Mouse (Mus musculus): ENCODE results near the gene Ntsr2. TPM values are rescaled to one million over a fixed set of nuclear protein-coding genes. Genes with fewer than 3 reads are reported as not detected.
"Not testable (repeated sequence)": the region's sequence is repeated elsewhere in the genome, so short reads cannot be mapped to it uniquely, and the experiment has no call there.

Ntsr2 gene
- polyA plus RNA-seq, 1 experiment from 2014 or later: not detected

DNA sequence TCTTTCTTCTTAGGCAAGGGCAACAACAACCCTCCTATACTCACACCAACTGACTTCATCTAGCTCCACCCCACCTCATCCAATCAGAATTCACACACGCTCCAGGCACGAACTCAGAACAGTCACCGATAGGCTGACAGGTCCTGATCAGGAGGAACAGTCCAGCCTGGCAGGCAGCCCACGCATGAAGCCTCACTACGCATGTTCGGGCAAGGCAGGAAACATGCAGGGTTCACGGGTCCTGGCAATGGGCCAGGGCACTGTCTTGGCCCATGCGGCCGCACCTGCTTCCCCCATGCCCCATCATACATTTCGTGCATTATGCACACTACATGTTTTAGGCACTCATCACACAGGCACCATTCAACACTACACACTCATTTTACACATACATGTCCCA lies 8.3 kb downstream of the Ntsr2 start:
- no peaks in the 10 kb centered on the region for H3K36me3 ChIP-seq (ENCODE audit: control insufficient read depth, insufficient read depth, low read length)
- no peaks in the 10 kb centered on the region for H3K4me1 ChIP-seq (ENCODE audit: control insufficient read depth, insufficient read depth, low read length)
- no peaks in the 10 kb centered on the region for H3K9me3 ChIP-seq (replicated peaks; ENCODE audit: control insufficient read depth, low read length)
- no peak overlapping the region for H3K27ac ChIP-seq (ENCODE audit: low read depth, low read length)
- H3K27me3 ChIP-seq (ENCODE audit: control insufficient read depth, insufficient read depth, low read length): no peaks in the 10 kb centered on the region
- no peak for ATAC-seq (replicated peaks; ENCODE audit: insufficient number of reproducible peaks, low FRiP score, low TSS enrichment)
- no peak overlapping the region for H3K9ac ChIP-seq (ENCODE audit: low read depth, low read length)
- WGBS (ENCODE audit: insufficient replicate concordance): 80% methylated on average over 10 of the region's 10 CpGs
- no peak overlapping the region for H3K4me3 ChIP-seq (ENCODE audit: low read depth, low read length)
- H3K4me2 ChIP-seq: no peak overlapping the region

DNA sequence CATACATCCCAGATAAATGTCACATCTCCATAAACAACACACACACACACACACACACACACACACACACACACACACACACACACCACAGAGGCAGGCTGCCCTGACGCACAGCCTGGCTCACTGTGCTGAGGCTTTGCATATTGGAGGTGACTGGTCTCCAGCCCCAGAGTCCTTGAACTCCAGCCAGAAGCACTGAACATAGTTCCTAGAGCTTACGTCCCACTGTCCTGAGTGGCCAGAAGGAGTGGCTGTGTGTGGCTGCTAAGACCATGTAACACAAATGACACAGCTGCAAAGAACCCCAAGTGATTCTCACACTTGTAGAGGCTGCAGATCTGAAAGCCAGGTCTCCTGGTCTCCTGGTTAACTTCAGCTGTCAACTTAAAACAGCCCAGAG lies 8.8 kb downstream of the Ntsr2 start:
- no peak for ATAC-seq (replicated peaks; ENCODE audit: insufficient number of reproducible peaks, low FRiP score, low TSS enrichment)

DNA sequence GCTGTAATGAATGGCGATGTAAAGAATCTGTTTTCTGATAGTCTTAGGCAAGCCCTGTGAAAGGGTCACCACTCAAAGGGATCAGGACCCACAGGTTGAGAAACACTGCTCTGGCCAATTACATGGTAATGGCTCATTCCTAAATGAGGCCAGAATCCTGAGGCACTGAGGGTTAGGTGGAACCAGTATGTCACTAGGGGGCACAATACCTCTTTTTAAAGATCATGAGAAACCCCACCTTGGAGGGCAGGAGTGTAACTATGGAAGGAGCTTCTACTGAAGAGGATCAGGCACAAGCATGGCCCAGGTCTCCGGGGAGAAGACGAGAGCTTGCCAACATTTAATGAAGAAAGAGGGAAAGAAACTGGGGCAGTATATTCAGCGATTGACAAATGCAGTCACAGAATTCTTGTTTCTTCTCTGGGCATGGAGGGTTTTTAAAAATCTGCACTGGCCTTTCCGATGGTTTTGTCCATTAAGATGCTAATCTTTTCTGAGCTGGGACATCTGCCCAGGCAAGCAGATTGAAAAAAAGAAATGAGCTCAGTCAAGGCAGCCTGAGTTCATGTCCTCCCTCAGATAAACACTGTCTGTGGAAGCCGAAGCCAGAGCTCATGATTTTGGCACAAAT lies 9.9 kb downstream of the Ntsr2 start:
- Histone ChIP-seq H3K27me3 (ENCODE audit: control insufficient read depth, insufficient read depth, low read length) (no peaks in the 10 kb centered on the region), H3K4me1 (ENCODE audit: control insufficient read depth, insufficient read depth, low read length) (no peaks in the 10 kb centered on the region), H3K9me3 (replicated peaks; ENCODE audit: control insufficient read depth, low read length) (no peaks in the 10 kb centered on the region), H3K36me3 (ENCODE audit: control insufficient read depth, insufficient read depth, low read length) (no peaks in the 10 kb centered on the region), H3K4me2 (no peak overlapping the region), H3K9ac (ENCODE audit: low read depth, low read length) (no peak overlapping the region), H3K4me3 (ENCODE audit: low read depth, low read length) (no peak overlapping the region), H3K27ac (ENCODE audit: low read depth, low read length) (no peak overlapping the region)
- ATAC-seq (replicated peaks; ENCODE audit: insufficient number of reproducible peaks, low FRiP score, low TSS enrichment): no peak
- 65% methylated on average over 6 of the region's 6 CpGs for WGBS (ENCODE audit: insufficient replicate concordance)

More for the DNA sequence above, 8.8 kb downstream of the Ntsr2 start:
- no peak overlapping the region for H3K27ac ChIP-seq (ENCODE audit: low read depth, low read length)
- no peak overlapping the region for H3K4me3 ChIP-seq (ENCODE audit: low read depth, low read length)
- no peak overlapping the region for H3K4me2 ChIP-seq
- H3K4me1 ChIP-seq (ENCODE audit: control insufficient read depth, insufficient read depth, low read length): no peaks in the 10 kb centered on the region
- H3K9ac ChIP-seq (ENCODE audit: low read depth, low read length): no peak overlapping the region
- H3K27me3 ChIP-seq (ENCODE audit: control insufficient read depth, insufficient read depth, low read length): no peaks in the 10 kb centered on the region
- no peaks in the 10 kb centered on the region for H3K9me3 ChIP-seq (replicated peaks; ENCODE audit: control insufficient read depth, low read length)
- WGBS (ENCODE audit: insufficient replicate concordance): 66% methylated on average over 2 of the region's 2 CpGs
- H3K36me3 ChIP-seq (ENCODE audit: control insufficient read depth, insufficient read depth, low read length): no peaks in the 10 kb centered on the region

DNA sequence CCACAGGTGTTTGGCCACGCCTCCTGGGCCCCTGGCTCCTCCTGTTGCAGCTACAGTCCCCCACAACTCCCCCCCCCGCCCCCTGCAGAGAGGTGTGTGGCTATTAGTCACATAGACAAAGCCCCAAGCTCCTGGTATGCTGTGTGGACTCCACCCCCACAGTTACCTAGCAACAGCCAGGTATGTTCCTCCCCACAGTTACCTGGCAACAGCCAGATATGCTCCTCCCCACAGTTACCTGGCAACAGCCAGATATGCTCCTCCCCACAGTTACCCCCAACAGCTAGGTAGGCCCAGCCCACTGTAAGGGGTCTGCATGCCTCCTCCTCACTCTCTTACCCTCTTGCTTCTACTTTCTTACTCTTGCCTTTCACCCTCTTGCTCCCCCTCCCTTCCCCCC lies 11.8 kb downstream of the Ntsr2 start:
- no peaks in the 10 kb centered on the region for H3K27me3 ChIP-seq (ENCODE audit: control insufficient read depth, insufficient read depth, low read length)
- H3K4me3 ChIP-seq (ENCODE audit: low read depth, low read length): no peak overlapping the region
- no peaks in the 10 kb centered on the region for H3K4me1 ChIP-seq (ENCODE audit: control insufficient read depth, insufficient read depth, low read length)
- ATAC-seq (replicated peaks; ENCODE audit: insufficient number of reproducible peaks, low FRiP score, low TSS enrichment): no peak
- WGBS (ENCODE audit: insufficient replicate concordance): 0% methylated on average over 1 of the region's 2 CpGs
- no peak overlapping the region for H3K27ac ChIP-seq (ENCODE audit: low read depth, low read length)
- H3K9ac ChIP-seq (ENCODE audit: low read depth, low read length): no peak overlapping the region
- H3K9me3 ChIP-seq (replicated peaks; ENCODE audit: control insufficient read depth, low read length): no peaks in the 10 kb centered on the region
- no peak overlapping the region for H3K4me2 ChIP-seq
- H3K36me3 ChIP-seq (ENCODE audit: control insufficient read depth, insufficient read depth, low read length): no peaks in the 10 kb centered on the region

DNA sequence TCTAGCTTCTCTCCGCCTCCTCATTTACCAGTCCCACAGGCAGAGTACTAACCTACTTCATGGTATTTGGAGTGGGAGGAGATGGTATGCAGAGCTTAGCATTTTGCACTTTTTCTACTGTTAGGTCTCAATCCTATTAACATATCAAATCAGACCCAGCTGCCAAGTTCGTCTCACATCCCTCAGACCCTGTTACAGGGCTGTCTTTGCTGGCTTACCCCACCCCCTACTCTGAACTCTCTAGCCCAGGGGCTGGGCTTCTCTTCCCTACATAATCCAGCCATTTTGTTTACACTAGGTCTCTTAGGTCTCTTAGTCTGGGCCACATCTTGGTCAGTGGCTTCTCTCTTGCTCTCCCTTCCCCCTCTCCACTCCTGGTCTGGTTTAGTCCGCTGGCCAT lies 16.0 kb downstream of the Ntsr2 start:
- Histone ChIP-seq H3K27me3 (ENCODE audit: control insufficient read depth, insufficient read depth, low read length) (no peaks in the 10 kb centered on the region), H3K9me3 (replicated peaks; ENCODE audit: control insufficient read depth, low read length) (no peaks in the 10 kb centered on the region), H3K9ac (ENCODE audit: low read depth, low read length) (no peak overlapping the region), H3K36me3 (ENCODE audit: control insufficient read depth, insufficient read depth, low read length) (no peaks in the 10 kb centered on the region), H3K4me2 (no peak overlapping the region), H3K27ac (ENCODE audit: low read depth, low read length) (no peak overlapping the region), H3K4me1 (ENCODE audit: control insufficient read depth, insufficient read depth, low read length) (no peaks in the 10 kb centered on the region), H3K4me3 (ENCODE audit: low read depth, low read length) (no peak overlapping the region)
- ATAC-seq (replicated peaks; ENCODE audit: insufficient number of reproducible peaks, low FRiP score, low TSS enrichment): no peak; the same call in 1 of the 2 replicates
- WGBS (ENCODE audit: insufficient replicate concordance): 68% methylated on average over 3 of the region's 3 CpGs

DNA sequence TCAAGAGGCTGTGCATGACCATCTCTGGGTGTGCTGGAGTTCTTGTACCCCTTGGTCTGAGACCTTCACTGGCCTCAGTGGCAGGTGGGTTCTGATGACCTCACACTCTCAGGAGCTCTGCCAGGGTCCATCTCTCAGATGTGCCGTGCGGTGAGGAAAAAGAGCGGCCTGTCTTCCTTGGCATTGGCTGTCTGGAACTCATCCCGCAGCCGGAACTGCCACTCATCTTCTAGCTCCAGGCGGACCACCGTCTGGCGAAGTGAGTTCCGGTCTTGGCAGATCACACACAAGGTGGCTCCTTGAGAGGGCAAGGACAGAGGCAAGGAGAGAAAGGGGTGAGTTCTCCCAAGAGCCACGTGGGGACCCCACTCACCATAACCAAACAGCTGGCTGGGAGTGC lies 19.1 kb downstream of the Ntsr2 start:
- H3K27me3 ChIP-seq (ENCODE audit: control insufficient read depth, insufficient read depth, low read length): no peaks in the 10 kb centered on the region
- H3K36me3 ChIP-seq (ENCODE audit: control insufficient read depth, insufficient read depth, low read length): no peaks in the 10 kb centered on the region
- no peak for ATAC-seq (replicated peaks; ENCODE audit: insufficient number of reproducible peaks, low FRiP score, low TSS enrichment)
- H3K27ac ChIP-seq (ENCODE audit: low read depth, low read length): no peak overlapping the region
- no peak overlapping the region for H3K9ac ChIP-seq (ENCODE audit: low read depth, low read length)
- WGBS (ENCODE audit: insufficient replicate concordance): 92% methylated on average over 10 of the region's 10 CpGs
- H3K4me2 ChIP-seq: no peak overlapping the region
- H3K4me1 ChIP-seq (ENCODE audit: control insufficient read depth, insufficient read depth, low read length): no peaks in the 10 kb centered on the region
- H3K4me3 ChIP-seq (ENCODE audit: low read depth, low read length): no peak overlapping the region
- no peaks in the 10 kb centered on the region for H3K9me3 ChIP-seq (replicated peaks; ENCODE audit: control insufficient read depth, low read length)

DNA sequence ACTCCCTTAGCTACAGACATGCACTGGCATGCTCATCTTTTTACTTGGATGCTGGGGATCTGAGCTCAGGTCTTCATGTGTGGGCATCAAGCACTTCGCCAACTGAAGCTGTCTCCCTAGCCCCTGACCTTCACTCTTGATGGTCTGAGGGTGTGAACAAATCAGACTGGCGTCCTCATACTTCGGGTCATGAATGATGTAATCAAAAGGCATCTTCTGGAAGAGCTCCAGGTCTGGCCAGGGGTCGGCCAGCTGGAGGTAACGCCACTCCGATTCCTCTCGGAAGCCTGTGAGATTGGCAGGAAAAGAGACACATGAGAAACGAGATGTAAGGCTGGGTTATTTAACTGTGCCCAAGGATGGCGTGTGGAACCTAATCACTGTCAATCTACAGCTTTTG lies 37.4 kb downstream of the Ntsr2 start:
- Histone ChIP-seq H3K4me2 (no peak overlapping the region), H3K4me1 (ENCODE audit: control insufficient read depth, insufficient read depth, low read length) (no peaks in the 10 kb centered on the region), H3K9me3 (replicated peaks; ENCODE audit: control insufficient read depth, low read length) (no peaks in the 10 kb centered on the region), H3K9ac (ENCODE audit: low read depth, low read length) (no peak overlapping the region), H3K36me3 (ENCODE audit: control insufficient read depth, insufficient read depth, low read length) (no peaks in the 10 kb centered on the region), H3K27me3 (ENCODE audit: control insufficient read depth, insufficient read depth, low read length) (no peaks in the 10 kb centered on the region), H3K27ac (ENCODE audit: low read depth, low read length) (no peak overlapping the region), H3K4me3 (ENCODE audit: low read depth, low read length) (no peak overlapping the region)
- no peak for ATAC-seq (replicated peaks; ENCODE audit: insufficient number of reproducible peaks, low FRiP score, low TSS enrichment)
- WGBS (ENCODE audit: insufficient replicate concordance): 81% methylated on average over 9 of the region's 9 CpGs

DNA sequence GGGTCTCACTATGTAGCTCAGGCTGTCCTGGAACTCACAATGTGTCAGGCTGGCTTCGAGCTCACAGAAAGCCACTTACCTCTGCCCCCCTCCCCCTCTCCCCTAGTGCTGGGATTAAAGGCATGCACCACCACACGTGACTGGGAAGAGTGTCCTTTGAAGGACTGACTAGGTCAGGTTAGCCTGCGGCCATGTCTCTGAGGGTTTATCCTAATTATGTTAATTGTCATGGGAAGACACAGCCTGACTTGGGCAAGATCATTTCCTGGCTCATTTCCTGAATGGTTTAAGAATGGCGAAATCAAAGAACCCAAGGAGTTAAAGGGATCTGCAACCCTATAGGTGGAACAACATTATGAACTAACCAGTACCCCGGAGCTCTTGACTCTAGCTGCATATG lies 41.6 kb downstream of the Ntsr2 start:
- WGBS (ENCODE audit: insufficient replicate concordance): 66% methylated on average over 5 of the region's 5 CpGs
- Histone ChIP-seq H3K9ac (ENCODE audit: low read depth, low read length) (no peak overlapping the region), H3K36me3 (ENCODE audit: control insufficient read depth, insufficient read depth, low read length) (no peaks in the 10 kb centered on the region), H3K27ac (ENCODE audit: low read depth, low read length) (no peak overlapping the region), H3K4me3 (ENCODE audit: low read depth, low read length) (no peak overlapping the region), H3K9me3 (replicated peaks; ENCODE audit: control insufficient read depth, low read length) (no peaks in the 10 kb centered on the region), H3K4me1 (ENCODE audit: control insufficient read depth, insufficient read depth, low read length) (no peaks in the 10 kb centered on the region), H3K27me3 (ENCODE audit: control insufficient read depth, insufficient read depth, low read length) (no peaks in the 10 kb centered on the region), H3K4me2 (no peak overlapping the region)
- ATAC-seq (replicated peaks; ENCODE audit: insufficient number of reproducible peaks, low FRiP score, low TSS enrichment): no peak

DNA sequence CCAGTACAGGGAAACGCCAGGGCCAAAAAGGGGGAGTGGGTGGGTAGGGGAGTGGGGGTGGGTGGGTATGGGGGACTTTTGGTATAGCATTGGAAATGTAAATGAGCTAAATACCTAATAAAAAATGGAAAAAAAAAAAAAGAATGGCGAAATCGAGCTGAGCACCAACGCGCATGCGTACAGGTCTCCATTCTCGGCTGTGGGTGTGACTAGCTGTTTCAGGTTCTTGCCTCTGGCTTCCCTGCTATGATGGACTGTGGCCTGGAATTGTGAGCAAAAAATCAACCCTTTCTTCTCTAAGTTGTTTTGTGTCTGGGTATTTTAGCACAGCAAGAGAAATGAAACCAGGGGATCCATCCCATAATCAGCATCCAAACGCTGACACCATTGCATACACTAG lies 42.1 kb downstream of the Ntsr2 start:
- not testable (repeated sequence) for H3K4me2 ChIP-seq; H3K36me3 ChIP-seq (ENCODE audit: control insufficient read depth, insufficient read depth, low read length); H3K9ac ChIP-seq (ENCODE audit: low read depth, low read length); H3K27me3 ChIP-seq (ENCODE audit: control insufficient read depth, insufficient read depth, low read length); H3K9me3 ChIP-seq (replicated peaks; ENCODE audit: control insufficient read depth, low read length); ATAC-seq (replicated peaks; ENCODE audit: insufficient number of reproducible peaks, low FRiP score, low TSS enrichment); H3K27ac ChIP-seq (ENCODE audit: low read depth, low read length); H3K4me3 ChIP-seq (ENCODE audit: low read depth, low read length); H3K4me1 ChIP-seq (ENCODE audit: control insufficient read depth, insufficient read depth, low read length)
- WGBS (ENCODE audit: insufficient replicate concordance): 91% methylated on average over 7 of the region's 8 CpGs

Measured in heart, embryonic 11.5 days (tissue).